Mouse (Mus musculus): ENCODE measurements around the gene Macf1. TPM values are rescaled to one million over a fixed set of nuclear protein-coding genes. Genes with fewer than 3 reads are reported as not detected.
"Not testable (repeated sequence)": the region's sequence is repeated elsewhere in the genome, so short reads cannot be mapped to it uniquely, and the experiment has no call there.

The Macf1 gene
- polyA plus RNA-seq, 1 experiment from 2014 or later, result 41.2 TPM

DNA sequence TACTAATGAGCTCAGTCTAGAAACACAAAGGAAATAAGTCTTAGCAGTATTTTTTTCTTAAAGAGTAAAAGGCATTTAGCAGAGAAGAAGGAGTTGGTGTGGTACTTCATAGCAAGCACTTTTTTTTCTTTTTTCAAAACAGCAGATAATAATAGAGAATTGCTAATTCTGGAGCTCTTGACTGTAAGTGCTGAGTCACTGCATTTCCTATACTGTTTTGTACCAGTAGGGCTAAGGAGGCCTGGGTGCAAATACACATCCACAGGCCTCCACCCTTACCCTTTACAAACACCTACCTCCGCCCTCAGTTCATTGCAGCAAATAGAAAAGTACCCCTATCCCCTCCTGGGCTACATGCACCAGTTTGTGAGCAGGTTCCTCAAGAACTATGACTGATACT, 17.6 kb downstream of the Macf1 start:
- WGBS, result 90% methylated on average over 1 of the region's 1 CpGs
- peak overlapping the region; percentile 14 for H3K27ac ChIP-seq

DNA sequence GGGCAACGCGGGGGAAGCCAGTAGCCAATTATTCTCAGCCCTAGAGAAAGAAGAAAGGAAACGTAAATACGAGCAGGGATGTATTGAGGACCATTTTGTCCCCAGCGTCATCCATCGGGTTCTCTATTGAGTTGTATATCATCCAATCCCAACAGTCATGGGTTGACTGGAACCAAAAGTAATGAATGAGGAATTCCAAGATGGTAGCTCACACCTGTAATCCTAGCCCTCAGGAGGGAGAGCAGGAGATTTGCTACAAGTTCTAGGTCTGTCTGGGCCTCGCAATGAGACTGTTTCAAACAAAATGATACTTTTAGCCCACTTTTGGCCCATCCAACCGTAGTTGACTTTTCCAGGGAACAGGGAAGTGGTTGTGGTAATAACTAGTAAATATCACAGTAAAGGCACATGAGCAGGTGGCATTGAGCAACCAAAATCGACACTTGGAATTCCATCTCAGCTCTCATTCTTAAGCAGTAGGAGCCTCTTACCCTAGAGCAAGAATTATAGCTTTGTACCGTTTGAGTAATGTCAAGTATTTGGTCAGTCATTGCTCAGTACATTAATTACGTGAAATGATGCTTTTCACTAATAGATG, 18.4 kb downstream of the Macf1 start:
- Histone ChIP-seq H3K27ac (peak overlapping the region; percentile 100), H3K9ac (peak overlapping the region; percentile 97), H3K9me3 (replicated peaks) (no peaks in the 10 kb centered on the region), H3K4me3 (replicated peaks) (peak overlapping the region; percentile 97), H3K4me1 (peaks cover 46% of the 10 kb centered on the region), H3K36me3 (no peaks in the 10 kb centered on the region), H3K4me2 (peak overlapping the region; percentile 68), H3K27me3 (no peaks in the 10 kb centered on the region)
- 31% methylated on average over 11 of the region's 11 CpGs for WGBS
- ATAC-seq (replicated peaks; ENCODE audit: low FRiP score), result no peak

More for the DNA sequence above, 17.6 kb downstream of the Macf1 start:
- ATAC-seq (replicated peaks; ENCODE audit: low FRiP score), result no peak
- H3K4me3 ChIP-seq (replicated peaks), result no peak overlapping the region
- no peaks in the 10 kb centered on the region for H3K9me3 ChIP-seq (replicated peaks)
- no peaks in the 10 kb centered on the region for H3K27me3 ChIP-seq
- no peaks in the 10 kb centered on the region for H3K36me3 ChIP-seq
- no peak overlapping the region for H3K9ac ChIP-seq
- H3K4me2 ChIP-seq, result no peak overlapping the region
- peaks cover 42% of the 10 kb centered on the region for H3K4me1 ChIP-seq

DNA sequence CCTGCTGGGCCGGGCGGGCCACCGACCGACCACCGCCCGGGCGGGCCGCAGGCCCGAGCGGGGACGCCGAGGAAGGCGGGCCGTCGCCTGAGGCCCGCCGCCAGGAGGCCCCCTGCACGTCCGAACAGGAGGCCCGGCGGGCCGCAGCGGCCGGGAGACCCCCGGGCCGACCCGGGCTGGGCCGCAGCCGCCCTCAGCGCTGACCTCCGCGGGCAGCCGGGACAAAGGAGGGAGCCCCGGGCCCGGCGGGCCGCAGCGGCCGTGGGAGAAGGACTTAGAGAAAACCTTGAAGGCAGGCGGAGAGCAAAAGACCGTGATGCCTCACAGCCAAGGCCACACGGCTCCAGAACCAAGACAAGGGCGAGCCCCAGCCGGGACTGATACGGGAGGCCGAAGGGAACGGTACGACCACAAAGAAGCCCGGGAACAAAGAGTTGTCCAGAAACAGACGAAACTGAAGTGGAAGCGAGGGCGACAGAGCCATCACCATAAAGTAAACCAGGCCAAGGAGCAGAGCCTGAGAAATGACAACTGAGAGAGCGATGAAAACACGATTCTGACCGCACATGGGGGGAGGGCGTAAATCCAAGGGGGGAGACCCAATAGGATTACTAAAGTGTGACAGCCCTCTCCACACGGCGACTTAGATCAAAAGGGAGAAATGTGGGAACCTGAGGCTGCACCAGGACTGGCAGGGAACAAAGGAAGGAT, 19.1 kb downstream of the Macf1 start:
- Histone ChIP-seq H3K27me3 (no peaks in the 10 kb centered on the region), H3K9ac (peak overlapping the region; percentile 97), H3K4me1 (peaks cover 46% of the 10 kb centered on the region), H3K27ac (peak overlapping the region; percentile 100), H3K9me3 (replicated peaks) (no peaks in the 10 kb centered on the region), H3K4me2 (peak overlapping the region; percentile 68), H3K36me3 (no peaks in the 10 kb centered on the region), H3K4me3 (replicated peaks) (peak overlapping the region; percentile 97)
- WGBS, result under 1% methylated on average over 52 of the region's 58 CpGs
- ATAC-seq (replicated peaks; ENCODE audit: low FRiP score), result peak; percentile 7; the same call in 1 of the 2 replicates

DNA sequence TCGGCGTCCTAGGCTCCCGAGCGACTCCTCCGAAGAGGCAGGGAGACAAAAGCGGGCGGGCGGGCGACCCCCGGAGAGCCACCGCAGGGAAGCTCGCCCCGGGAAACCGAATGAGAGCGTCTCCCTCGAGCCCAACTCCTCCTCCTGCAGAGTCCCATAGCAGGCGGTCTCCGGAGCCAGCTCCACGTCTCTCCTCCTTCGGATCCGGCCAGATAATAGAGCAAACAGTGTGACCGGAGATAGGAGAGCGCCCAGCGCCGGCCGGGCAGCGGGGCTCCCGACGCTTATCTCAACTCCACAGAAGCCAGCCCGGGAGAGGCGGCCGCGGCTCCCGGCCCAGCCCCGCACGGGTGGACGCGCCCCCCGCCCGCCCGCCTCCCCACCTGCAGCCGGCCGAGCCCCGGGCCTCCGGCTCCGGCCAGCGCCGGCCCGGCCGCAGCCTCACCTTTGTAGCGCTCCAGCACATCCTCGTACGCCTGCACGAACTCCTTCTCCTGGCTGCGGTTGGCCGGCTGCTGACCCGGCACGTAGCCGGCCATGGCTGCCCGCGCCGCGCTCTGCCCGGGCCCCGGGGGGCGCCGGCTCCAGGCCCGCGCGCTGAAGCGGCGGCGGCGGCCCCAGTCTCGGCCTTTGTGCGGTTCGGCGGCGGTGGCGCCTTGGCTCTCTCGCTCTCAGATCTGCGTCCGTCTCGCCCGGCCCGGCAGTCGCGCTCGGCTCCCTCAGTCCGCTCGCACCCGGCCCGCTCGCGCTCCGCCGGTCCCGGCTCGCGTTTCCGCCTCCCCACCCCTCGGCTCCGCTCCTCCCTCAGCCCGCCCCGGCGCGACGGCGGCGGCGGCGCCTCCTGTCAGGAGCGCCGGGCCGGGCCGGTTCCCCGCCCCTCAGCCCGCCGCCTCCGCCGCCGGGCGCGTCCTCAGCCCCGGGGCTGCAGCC, 19.9 kb downstream of the Macf1 start:
- Histone ChIP-seq H3K27me3 (no peaks in the 10 kb centered on the region), H3K4me1 (peaks cover 46% of the 10 kb centered on the region), H3K9me3 (replicated peaks) (no peaks in the 10 kb centered on the region), H3K9ac (peak overlapping the region; percentile 97), H3K4me2 (peak overlapping the region; percentile 68), H3K4me3 (replicated peaks) (peak overlapping the region; percentile 97), H3K36me3 (no peaks in the 10 kb centered on the region), H3K27ac (peak overlapping the region; percentile 100)
- WGBS, result under 1% methylated on average over 107 of the region's 125 CpGs
- peak; percentile 86 for ATAC-seq (replicated peaks; ENCODE audit: low FRiP score)

DNA sequence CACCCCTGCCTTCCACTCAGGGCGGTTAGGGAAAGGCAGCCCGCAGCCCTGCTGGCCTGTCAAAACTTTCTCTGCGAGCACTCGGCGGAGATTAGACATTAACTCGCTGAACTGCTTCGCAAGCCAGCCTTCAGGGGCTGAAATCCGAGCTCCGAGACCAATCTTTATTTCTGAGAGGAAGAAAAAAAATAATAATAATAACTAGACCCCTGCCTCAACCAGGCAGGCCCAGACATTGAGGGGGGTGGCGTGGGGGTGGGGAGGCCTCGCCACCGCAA, 20.5 kb downstream of the Macf1 start:
- no peaks in the 10 kb centered on the region for H3K36me3 ChIP-seq
- peak overlapping the region; percentile 97 for H3K4me3 ChIP-seq (replicated peaks)
- H3K27me3 ChIP-seq, result no peaks in the 10 kb centered on the region
- peaks cover 46% of the 10 kb centered on the region for H3K4me1 ChIP-seq
- no peaks in the 10 kb centered on the region for H3K9me3 ChIP-seq (replicated peaks)
- peak overlapping the region; percentile 97 for H3K9ac ChIP-seq
- H3K27ac ChIP-seq, result peak overlapping the region; percentile 100
- WGBS, result 0% methylated on average over 12 of the region's 12 CpGs
- ATAC-seq (replicated peaks; ENCODE audit: low FRiP score), result peak; percentile 33; the same call in 1 of the 2 replicates
- H3K4me2 ChIP-seq, result peak overlapping the region; percentile 68

DNA sequence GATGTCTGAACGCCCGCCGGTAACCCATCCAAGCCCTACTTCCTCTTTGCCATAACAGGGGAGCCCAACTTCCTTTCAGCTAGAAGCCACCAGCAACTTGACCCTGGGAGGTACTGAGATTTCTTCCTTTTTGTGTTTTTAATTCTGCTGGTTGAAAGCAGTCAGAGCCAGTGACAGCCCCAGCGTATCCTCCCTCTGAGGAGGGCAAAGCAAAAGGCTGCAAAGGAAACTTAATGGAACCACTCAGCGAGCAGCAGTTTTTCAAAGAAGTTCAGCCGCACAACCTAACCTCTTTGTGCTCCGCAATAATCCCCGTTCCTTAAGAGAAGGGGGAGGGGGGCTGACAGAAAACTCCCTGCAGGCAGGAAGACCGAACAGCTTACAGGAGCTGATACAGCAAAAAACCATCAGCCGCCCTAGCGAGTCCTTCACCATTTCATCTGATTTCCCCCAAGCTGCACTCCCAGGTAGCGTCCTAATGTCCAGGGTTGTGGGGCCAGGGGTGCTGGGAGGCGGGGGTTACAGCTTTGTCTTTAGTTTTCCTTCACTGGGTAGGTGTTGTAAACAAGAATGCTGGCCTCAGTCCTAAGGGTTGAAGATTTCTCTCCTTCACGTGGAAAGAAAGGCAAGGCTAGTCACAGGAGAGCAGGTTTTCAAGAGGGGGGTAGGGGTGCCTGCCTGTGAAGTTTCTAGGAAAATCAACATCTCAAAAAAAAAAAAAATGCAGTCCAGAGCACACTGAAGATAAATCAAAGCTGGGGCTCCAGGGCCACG, 21.1 kb downstream of the Macf1 start:
- ATAC-seq (replicated peaks; ENCODE audit: low FRiP score), result 0 out of 2 replicates have a peak, but pooled peaks have one; percentile 1
- H3K4me3 ChIP-seq (replicated peaks), result peak overlapping the region; percentile 97
- H3K36me3 ChIP-seq, result no peaks in the 10 kb centered on the region
- 2% methylated on average over 15 of the region's 15 CpGs for WGBS
- peak overlapping the region; percentile 97 for H3K9ac ChIP-seq
- peak overlapping the region; percentile 68 for H3K4me2 ChIP-seq
- no peaks in the 10 kb centered on the region for H3K27me3 ChIP-seq
- peak overlapping the region; percentile 100 for H3K27ac ChIP-seq
- no peaks in the 10 kb centered on the region for H3K9me3 ChIP-seq (replicated peaks)
- peaks cover 46% of the 10 kb centered on the region for H3K4me1 ChIP-seq

DNA sequence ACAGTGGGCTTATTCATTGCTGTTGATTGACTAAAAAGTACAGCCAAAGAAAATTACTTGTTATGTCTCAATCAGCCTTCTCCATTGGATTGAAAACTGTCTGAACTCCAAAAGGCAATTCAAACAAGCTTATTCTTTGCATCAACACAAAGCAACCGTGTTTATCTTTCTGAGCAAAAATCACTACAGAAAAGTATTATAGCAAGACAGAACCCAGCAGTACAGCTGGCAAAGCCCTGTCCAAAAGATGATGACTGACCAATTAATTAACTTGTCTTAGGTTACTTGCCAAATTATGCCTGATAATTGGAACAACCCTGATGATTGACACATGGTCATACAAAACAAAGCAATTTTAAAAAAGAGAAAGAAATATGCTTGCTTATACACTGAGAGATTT, 26.0 kb downstream of the Macf1 start:
- no peak overlapping the region for H3K4me2 ChIP-seq
- H3K4me1 ChIP-seq, result peaks cover 20% of the 10 kb centered on the region
- H3K9ac ChIP-seq, result no peak overlapping the region
- H3K27ac ChIP-seq, result no peak overlapping the region
- no peak for ATAC-seq (replicated peaks; ENCODE audit: low FRiP score)
- no peaks in the 10 kb centered on the region for H3K9me3 ChIP-seq (replicated peaks)
- no peak overlapping the region for H3K4me3 ChIP-seq (replicated peaks)
- no peaks in the 10 kb centered on the region for H3K27me3 ChIP-seq
- no peaks in the 10 kb centered on the region for H3K36me3 ChIP-seq
- 85% methylated on average over 1 of the region's 1 CpGs for WGBS

DNA sequence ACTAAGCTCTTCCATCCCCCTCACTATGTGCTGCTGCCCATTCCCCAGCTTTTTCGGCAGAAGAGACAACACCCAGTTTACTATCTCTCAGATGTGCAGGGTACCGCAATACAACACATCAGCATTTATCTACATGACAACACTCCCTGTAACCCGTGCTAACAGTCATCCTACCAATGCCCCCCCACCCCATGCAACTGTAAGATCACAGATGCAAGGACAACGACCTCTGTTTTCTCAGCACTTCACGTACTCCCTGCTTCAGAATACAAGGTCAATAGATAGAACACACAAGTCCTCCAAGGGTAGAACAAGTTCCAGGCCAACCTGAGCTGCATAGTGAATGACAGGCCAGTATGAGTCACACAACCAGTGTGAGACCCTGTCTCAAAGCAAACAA, 28.9 kb downstream of the Macf1 start:
- H3K4me3 ChIP-seq (replicated peaks), result no peak overlapping the region
- H3K27ac ChIP-seq, result no peak overlapping the region
- no peaks in the 10 kb centered on the region for H3K27me3 ChIP-seq
- no peak overlapping the region for H3K4me2 ChIP-seq
- no peak for ATAC-seq (replicated peaks; ENCODE audit: low FRiP score)
- 0 out of 2 replicates have a peak, but pooled peaks cover 4% of the 10 kb centered on the region for H3K36me3 ChIP-seq
- H3K9ac ChIP-seq, result no peak overlapping the region
- H3K4me1 ChIP-seq, result 0 out of 2 replicates have a peak, but pooled peaks cover 5% of the 10 kb centered on the region
- 93% methylated on average over 5 of the region's 5 CpGs for WGBS
- H3K9me3 ChIP-seq (replicated peaks), result no peaks in the 10 kb centered on the region

DNA sequence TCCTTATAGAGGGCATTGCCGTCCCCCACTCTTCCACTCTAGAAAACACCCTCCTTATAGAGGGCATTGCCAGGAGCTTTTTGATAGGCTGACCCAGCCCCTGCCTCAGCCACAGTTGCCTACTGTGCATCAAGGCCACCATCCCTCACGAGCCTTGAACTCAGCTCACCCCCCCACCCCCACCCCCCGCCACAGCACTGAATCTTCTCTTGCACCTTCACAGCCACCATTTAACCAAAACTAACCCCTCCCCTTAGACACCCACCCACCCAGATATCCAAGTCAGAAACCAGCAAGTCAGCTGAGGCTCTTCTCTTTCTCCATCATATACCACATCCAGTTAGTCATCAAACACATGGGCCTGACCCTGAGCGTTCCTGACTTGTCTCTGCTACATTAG, 29.6 kb downstream of the Macf1 start:
- H3K9me3 ChIP-seq (replicated peaks), result no peaks in the 10 kb centered on the region
- WGBS, result 86% methylated on average over 4 of the region's 4 CpGs

DNA sequence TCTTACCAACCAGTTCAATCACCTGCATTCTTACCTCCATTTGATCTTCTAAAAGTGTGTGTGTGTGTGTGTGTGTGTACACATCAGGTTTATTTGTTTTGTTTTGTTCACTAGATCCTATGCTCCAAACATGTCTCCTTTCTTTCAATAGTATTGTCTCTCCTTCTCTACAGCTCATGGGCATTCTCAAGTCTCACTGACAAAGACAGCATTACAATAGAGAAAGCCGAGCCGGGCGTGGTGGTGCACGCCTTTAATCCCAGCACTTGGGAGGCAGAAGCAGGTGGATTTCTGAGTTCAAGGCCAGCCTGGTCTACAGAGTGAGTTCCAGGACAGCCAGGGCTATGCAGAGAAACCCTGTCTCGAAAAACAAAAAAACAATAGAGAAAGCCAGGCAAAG, 30.7 kb downstream of the Macf1 start:
- H3K9ac ChIP-seq; H3K4me2 ChIP-seq; H3K27me3 ChIP-seq; H3K4me3 ChIP-seq (replicated peaks); H3K4me1 ChIP-seq; H3K36me3 ChIP-seq; H3K9me3 ChIP-seq (replicated peaks); ATAC-seq (replicated peaks; ENCODE audit: low FRiP score); H3K27ac ChIP-seq: not testable (repeated sequence)
- 92% methylated on average over 5 of the region's 5 CpGs for WGBS

More for the DNA sequence above, 29.6 kb downstream of the Macf1 start:
- Histone ChIP-seq H3K4me3 (replicated peaks) (no peak overlapping the region), H3K9ac (no peak overlapping the region), H3K36me3 (0 out of 2 replicates have a peak, but pooled peaks cover 4% of the 10 kb centered on the region), H3K27ac (no peak overlapping the region), H3K27me3 (no peaks in the 10 kb centered on the region), H3K4me1 (0 out of 2 replicates have a peak, but pooled peaks cover 5% of the 10 kb centered on the region), H3K4me2 (no peak overlapping the region)
- no peak for ATAC-seq (replicated peaks; ENCODE audit: low FRiP score)

DNA sequence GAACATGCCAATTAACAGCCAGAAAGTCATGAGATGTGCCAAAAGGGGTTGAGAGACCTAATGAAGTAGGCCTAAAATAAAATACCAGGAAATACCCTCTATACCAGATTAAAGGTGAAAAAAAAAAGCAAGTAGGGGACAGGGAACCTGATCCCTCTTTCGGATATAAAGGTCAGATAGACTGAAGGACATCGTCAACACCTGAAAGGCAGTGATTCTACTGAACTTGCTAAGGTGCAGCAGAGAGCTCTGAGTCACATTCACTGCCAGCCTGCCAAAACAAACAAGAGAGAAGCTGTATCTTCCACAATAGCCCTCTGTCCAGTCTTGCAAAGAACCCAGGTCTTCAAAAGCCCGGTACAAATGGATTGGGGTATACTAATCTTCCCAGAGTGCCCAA, 32.0 kb downstream of the Macf1 start:
- Histone ChIP-seq H3K36me3 (peaks cover 8% of the 10 kb centered on the region; the same call in 1 of the 2 replicates), H3K9ac (no peak overlapping the region), H3K4me1 (0 out of 2 replicates have a peak, but pooled peaks cover 5% of the 10 kb centered on the region), H3K4me3 (replicated peaks) (no peak overlapping the region), H3K27me3 (no peaks in the 10 kb centered on the region), H3K9me3 (replicated peaks) (no peaks in the 10 kb centered on the region), H3K4me2 (no peak overlapping the region), H3K27ac (no peak overlapping the region)
- ATAC-seq (replicated peaks; ENCODE audit: low FRiP score), result no peak
- 73% methylated on average over 3 of the region's 3 CpGs for WGBS

Data from kidney, embryonic 15.5 days (tissue).